Mouse (Mus musculus) left cerebral cortex, adult 18-20 months (tissue): ENCODE results near the gene Cldn2. TPM values are rescaled to one million over a fixed set of nuclear protein-coding genes. Genes with fewer than 3 reads are reported as not detected.
A peak's percentile ranks its signal among the peaks of the same experiment; 100 is the strongest.
"Not testable (repeated sequence)": the region's sequence is repeated elsewhere in the genome, so short reads cannot be mapped to it uniquely, and the experiment has no call there.

ENCODE experiments used
- DNase-seq, 2 experiments: peaks; one replicate each; pipeline ENCODE4 v3.0.0; 2021 to 2022; ENCODE audit warnings: low spot score in 2 of 2, mixed read lengths in 1 of 2
- long read RNA-seq, 2 experiments: library from polyadenylated mRNA; stranded (forward); transcript quantifications; one replicate each; pipeline ENCODE4 v2.0.0; 2021
- total RNA-seq, 2 experiments: library from RNA; stranded (reverse); gene quantifications; 2 replicates each; pipeline ENCODE4 v1.2.3; 2021

Gene Cldn2
- under 1 TPM; 0.12 to 0.23 TPM for total RNA-seq
- long read RNA-seq, experiment 1: 0 reads
- long read RNA-seq, experiment 2: 0 reads

DNA sequence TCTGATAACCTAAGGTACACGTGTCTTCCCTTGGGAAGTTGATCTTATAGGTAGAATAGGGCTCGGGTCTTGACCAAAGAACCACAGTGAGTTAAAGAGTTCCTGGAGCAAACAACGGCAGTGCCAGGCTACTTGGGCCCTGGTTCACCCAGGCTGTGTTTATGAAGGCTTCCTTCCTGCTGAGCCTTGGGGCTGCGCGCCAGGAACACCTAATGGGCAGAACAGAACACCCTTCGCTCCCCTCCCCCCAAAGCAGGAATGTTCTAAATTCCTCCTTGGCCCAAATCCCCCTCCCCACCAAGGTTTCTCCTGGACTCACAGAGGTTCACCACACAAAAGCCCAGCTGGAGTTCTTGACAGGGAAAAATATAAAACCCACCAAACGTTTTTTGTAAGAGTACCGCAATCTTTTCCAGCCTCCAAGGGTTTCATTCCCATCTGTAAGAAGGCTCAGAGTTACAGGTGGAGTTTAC is at the start of gene Cldn2:
Cldn2 (plus strand) TSS at position 423 of the 473 bp plus-strand sequence.
- no peak for DNase-seq

DNA sequence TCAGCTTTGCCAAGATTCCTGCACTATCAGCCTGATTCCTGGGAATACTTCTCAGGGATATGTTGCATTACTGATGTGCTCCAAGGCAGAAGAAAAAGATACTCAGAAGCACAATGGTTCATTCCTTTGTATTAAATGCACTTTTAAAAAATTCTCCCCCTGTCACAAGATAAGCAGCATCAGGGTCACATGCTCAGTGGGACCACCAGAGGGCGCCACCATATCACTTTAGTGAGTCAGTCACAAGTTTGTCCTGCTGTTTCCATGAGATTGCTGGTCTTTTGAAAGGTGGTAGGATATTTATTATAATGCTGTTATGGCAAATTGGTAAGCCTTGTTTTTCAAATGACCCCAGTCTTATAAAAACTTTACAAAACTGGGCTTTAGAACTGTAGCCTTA is 48.8 kb upstream of the Cldn2 start:
- DNase-seq: peak; percentile 36 to 45

- not testable (repeated sequence) for DNase-seq
These were observed 42.0 kb upstream of the Cldn2 start for GRCm38 (mm10) chrX:139758634-139759033.

GRCm38 (mm10) chrX:139762546-139762945 is 38.1 kb upstream of the Cldn2 start:
- DNase-seq: peak; percentile 25 to 39

DNA sequence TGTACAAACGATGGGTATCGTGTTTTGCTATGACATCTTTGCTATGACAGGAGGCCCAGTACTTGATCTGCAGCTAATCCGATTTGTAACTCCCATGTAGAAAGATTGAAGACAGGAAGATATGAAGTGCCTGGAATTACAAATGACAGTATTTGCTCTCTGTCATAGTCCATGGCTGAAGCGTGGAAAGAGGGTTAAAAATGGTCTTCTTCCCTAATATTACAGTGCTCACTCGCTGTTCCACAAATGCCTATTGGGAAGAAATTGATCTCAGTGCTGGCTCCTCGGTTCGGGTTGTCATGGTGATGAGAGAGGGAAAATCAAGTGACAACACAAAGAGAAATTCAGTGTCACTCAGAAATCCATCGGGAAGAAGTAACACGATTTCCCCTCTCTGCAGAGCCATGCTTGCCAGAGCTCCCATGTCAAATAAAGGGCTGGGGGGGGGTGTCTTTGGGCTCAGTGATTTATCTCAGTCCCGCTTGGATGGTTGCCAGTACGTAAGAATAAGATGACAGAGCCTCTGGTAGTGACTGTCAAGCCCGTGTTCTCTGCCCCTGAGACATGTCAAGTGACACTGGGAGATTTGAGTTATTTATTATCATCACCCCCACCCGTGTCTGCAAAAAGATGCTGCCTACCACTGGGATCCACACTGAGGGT is 30.5 kb upstream of the Cldn2 start:
- DNase-seq: no peak

- DNase-seq: peak; percentile 16 to 46
These were observed 26.1 kb upstream of the Cldn2 start for GRCm38 (mm10) chrX:139774309-139775083.

- DNase-seq: no peak
These were observed 25.5 kb upstream of the Cldn2 start for GRCm38 (mm10) chrX:139775084-139775612.

GRCm38 (mm10) chrX:139777357-139777756 is 23.3 kb upstream of the Cldn2 start:
- DNase-seq: no peak

GRCm38 (mm10) chrX:139778886-139779285 is 21.7 kb upstream of the Cldn2 start:
- DNase-seq: no peak

DNA sequence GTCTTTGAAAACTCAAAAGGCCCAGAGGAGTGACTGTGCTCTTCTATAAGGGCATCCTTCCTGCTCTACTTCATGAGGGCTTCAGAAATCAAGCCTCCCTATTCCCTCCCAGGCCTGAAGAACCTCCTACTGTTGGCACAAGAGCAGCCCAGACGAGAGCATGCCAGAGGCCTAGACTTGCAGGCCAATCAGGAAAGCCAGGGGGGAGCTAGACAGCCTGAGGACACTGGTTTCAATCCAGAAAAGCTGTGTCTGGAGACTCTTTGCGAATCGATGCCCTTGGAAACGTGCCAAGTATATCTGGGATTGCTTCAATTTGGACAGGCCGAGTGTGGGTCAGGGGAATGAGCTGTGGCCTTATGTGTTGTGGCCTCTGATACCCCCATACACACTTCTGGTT is 21.2 kb upstream of the Cldn2 start:
- no peak for DNase-seq

DNA sequence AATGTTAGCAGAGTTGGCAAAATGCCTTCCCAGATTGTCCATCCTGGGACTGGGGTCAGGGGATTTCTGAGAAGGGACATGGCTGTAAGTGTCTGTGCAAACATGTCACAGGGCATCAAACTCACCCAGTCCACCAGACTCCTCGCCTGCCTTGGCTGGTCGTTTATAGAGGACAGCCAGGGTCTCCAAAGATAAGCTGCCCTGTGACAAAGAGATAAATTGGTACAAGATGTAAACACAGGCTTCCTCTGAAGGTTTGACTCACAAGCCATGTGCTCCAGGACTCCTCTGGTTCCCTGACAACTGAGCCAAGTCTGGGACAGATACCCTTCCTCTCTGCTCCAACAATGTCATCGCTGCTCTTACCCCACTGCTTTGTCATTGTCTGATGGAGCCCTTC is 19.6 kb upstream of the Cldn2 start:
- DNase-seq: no peak

DNA sequence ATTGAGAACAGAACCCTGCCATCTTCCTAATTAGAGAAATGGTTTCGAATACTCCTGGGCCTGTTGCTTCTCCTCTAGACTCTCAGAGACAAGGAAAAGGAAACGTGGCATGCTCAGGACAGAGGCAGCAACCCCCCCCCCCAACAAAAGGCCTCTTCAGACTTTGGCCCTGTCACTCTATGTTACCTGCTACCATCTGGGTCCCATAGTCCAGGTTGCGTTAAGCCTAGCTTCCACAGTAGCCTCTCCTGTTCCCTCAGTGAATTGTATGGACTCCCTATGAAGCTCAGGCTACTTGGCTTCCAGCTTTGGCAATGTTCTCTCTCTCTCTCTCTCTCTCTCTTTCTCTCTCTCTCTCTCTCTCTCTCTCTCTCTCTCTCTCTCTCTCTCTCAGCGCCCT is 19.1 kb upstream of the Cldn2 start:
- no peak for DNase-seq

GRCm38 (mm10) chrX:139782278-139783044 is 18.2 kb upstream of the Cldn2 start, which contains the start of gene Ripply1:
TSS of gene Ripply1 (minus strand) at chrX:139782353.
- DNase-seq: no peak

- no peak for DNase-seq
These were observed 17.6 kb upstream of the Cldn2 start for GRCm38 (mm10) chrX:139783045-139783422.

DNA sequence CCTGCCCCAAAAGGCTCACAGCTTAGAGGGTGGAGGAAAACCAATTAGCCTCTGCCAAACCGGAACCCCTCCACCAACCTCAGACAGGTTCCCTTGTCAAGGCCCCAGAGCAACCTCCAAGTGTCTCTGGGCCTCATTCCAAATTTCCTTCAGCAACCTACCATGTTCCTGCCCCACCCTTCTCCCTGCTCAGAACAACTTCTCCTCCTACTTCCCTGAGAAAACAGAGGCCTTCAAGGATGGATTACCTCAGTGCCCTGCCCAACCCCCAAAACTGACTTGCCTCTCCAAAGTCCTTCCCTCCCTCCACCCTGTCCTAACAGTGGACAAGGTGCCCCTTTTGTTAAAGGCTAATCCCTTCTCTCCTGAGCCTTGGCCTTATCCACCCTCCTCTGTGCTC is 14.9 kb upstream of the Cldn2 start:
- no peak for DNase-seq

GRCm38 (mm10) chrX:139794072-139794845 is 6.4 kb upstream of the Cldn2 start:
- DNase-seq: no peak

DNA sequence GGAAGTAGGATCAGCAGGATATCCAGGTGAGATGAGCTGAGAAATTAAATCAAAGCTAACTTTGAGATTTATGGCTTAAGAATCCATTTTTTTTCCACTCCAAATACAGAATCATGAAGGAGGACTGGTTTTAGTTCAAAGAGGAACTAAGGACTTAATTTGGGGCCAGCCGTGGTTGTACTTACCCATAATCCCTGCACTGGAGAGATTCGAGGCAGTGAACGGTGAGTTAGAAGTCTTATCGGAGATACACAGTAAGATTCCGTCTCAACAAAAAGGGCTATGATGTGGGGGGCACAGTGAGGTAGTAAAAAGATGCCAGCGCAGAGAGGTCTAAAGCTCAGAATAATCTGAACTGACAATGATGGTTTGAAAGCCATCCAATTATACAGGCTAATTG is 4.6 kb upstream of the Cldn2 start:
- no peak for DNase-seq

DNA sequence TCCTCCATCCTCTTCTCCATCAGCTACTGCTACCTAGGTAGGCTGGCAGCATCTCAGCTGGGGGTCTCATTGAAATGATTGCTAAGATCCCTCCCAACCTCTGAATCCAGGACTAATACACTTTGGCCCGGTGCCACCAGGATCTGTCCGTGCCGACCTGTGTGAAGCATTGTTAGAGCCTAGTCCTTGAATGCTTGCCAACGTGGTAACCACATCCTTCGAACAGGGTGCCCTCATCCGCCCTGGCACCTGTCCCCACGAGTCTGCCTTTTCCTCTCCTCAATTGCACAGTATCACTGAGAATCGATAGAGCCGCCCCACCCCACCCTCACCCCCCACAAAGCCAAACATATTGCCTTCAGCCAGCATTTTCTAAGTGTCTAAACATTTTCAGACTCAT is 2.8 kb upstream of the Cldn2 start:
- DNase-seq: no peak

- DNase-seq: no peak
These were observed 675 bp upstream of the Cldn2 start for GRCm38 (mm10) chrX:139799953-139800352.

DNA sequence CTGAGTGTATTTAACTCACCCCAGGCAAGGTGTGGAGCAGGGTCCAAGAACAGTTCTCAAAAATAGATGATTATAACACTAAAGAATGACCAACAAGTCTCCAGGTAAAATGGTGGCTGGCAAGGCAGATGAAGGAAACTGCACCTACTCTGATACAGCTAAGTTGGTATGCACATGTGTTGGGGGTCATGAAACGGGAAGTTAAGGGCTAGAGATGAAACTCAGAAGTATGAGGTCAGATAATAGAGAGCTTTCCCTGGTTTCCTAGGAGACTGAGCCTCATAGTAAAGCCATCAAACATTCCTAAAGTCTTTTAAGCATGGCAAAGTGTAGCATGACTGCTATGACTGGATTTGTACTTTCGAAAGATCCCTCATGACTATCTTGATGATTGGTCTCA is 2.4 kb downstream of the Cldn2 start:
- DNase-seq: no peak

- DNase-seq: no peak
These were observed 5.3 kb downstream of the Cldn2 start for GRCm38 (mm10) chrX:139805918-139806317.
